Mouse (Mus musculus): ENCODE data around the gene Fam163a. TPM values are rescaled to one million over a fixed set of nuclear protein-coding genes. Genes with fewer than 3 reads are reported as not detected.

The Fam163a gene
- total and polyA plus RNA-seq, 3 experiments: 0.11 TPM; not detected in 2

DNA sequence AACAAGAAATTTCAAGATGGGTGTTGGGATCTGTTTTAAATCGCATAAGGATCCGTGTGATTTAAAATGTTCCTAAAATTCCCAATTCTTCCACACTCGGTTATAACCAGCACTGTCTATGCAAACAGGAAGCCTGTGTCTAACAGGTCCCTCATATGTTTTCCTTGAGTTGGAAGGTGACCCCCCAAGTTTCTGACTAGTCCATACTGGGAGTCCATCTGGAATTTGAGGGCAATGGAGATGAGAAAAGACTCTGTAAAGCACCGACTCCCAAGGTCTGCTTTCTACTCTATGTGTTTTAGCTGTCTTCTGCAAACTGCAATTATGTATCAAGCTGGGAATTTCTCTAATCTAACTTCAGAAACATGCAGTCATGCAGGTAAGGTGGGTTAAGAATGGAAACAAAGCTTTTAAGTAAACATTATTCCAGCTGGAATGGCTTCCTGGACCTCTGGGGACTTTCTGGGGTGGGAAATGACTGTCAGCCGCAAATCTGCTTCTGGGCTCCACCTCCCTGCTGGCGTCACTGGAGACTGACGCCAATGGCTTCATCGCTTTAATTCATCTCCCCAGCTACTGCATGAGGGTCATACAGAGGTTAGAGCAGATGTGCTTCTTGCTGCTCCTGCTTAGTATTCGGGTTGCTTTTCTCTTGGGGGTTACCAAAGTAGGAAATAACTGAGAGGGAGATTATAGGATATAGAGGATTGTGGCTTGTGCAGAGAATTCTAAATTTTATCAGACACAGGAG, 25.7 kb upstream of the Fam163a start:
- H3K4me1 ChIP-seq (ENCODE audit: insufficient read depth, low read depth, low read length): peaks cover 21% of the 10 kb centered on the region
- H3K9me3 ChIP-seq (replicated peaks): no peaks in the 10 kb centered on the region
- ATAC-seq (ENCODE audit: extremely low read depth, insufficient number of reproducible peaks, low FRiP score, poor library complexity, severe bottlenecking): no peak

DNA sequence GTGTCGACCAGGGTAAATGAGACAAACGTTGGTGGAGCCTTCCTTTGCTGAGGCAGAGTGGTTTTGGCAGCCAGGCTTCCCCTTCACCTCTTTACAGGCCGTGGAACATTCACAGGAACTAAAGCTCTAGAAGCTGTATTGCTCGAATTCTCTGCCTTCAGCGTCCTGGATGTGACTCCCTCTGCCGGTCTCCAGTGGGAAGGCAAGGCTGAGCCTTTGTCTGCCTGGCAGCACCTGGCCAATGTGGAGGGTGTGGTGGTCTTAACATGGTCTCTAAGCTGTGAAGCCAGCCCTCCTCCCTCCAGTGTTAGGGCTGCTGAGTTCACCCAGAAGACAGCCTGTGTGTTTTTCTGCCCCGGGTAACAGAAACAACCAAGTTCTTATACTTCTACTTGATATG, 24.6 kb upstream of the Fam163a start:
- Histone ChIP-seq H3K4me1 (ENCODE audit: insufficient read depth, low read depth, low read length) (peaks cover 22% of the 10 kb centered on the region), H3K4me3 (ENCODE audit: low read depth, low read length) (no peak overlapping the region), H3K27me3 (ENCODE audit: insufficient read depth, low read length) (peaks cover 4% of the 10 kb centered on the region; the same call in 1 of the 2 replicates), H3K9me3 (replicated peaks) (no peaks in the 10 kb centered on the region), H3K36me3 (replicated peaks) (no peaks in the 10 kb centered on the region)
- DNase-seq (ENCODE audit: low spot score) (no peak), ATAC-seq (ENCODE audit: extremely low read depth, insufficient number of reproducible peaks, low FRiP score, poor library complexity, severe bottlenecking) (peak; percentile 35; the same call in 1 of the 2 replicates)
- no peak for TF ChIP-seq TAL1 (conservative IDR thresholded peaks at IDR 0.05; ENCODE audit: low read depth, low read length)
- peak; percentile 53 for TF ChIP-seq CTCF (IDR thresholded peaks at IDR 0.05; ENCODE audit: low read depth, low read length)

More for the DNA sequence above, 25.7 kb upstream of the Fam163a start:
- Histone ChIP-seq H3K36me3 (replicated peaks) (no peaks in the 10 kb centered on the region), H3K4me3 (ENCODE audit: low read depth, low read length) (no peak overlapping the region), H3K27me3 (ENCODE audit: insufficient read depth, low read length) (peaks cover 4% of the 10 kb centered on the region; the same call in 1 of the 2 replicates)
- no peak for DNase-seq (ENCODE audit: low spot score)
- no peak for TF ChIP-seq GATA2 (IDR thresholded peaks at IDR 0.05; ENCODE audit: borderline replicate concordance, low read depth, low read length)
- no peak for TF ChIP-seq TAL1 (conservative IDR thresholded peaks at IDR 0.05; ENCODE audit: low read depth, low read length)
- no peak for TF ChIP-seq CTCF (IDR thresholded peaks at IDR 0.05; ENCODE audit: low read depth, low read length)
- TF ChIP-seq GATA1 (IDR thresholded peaks at IDR 0.05; ENCODE audit: borderline replicate concordance, low read length): no peak
- no peak for TF ChIP-seq POLR2AphosphoS5 (IDR thresholded peaks at IDR 0.05; ENCODE audit: insufficient replicate concordance, low read depth, low read length)

- H3K4me1 ChIP-seq (ENCODE audit: insufficient read depth, low read depth, low read length): peaks cover 26% of the 10 kb centered on the region
- H3K27me3 ChIP-seq (ENCODE audit: insufficient read depth, low read length): peaks cover 4% of the 10 kb centered on the region; the same call in 1 of the 2 replicates
- no peak for DNase-seq (ENCODE audit: low spot score)
- ATAC-seq (ENCODE audit: extremely low read depth, insufficient number of reproducible peaks, low FRiP score, poor library complexity, severe bottlenecking): no peak
- no peaks in the 10 kb centered on the region for H3K36me3 ChIP-seq (replicated peaks)
- H3K9me3 ChIP-seq (replicated peaks): no peaks in the 10 kb centered on the region
- no peak for TF ChIP-seq TAL1 (conservative IDR thresholded peaks at IDR 0.05; ENCODE audit: low read depth, low read length)
- TF ChIP-seq POLR2AphosphoS5 (IDR thresholded peaks at IDR 0.05; ENCODE audit: insufficient replicate concordance, low read depth, low read length): no peak
- no peak for TF ChIP-seq GATA2 (IDR thresholded peaks at IDR 0.05; ENCODE audit: borderline replicate concordance, low read depth, low read length)
- no peak overlapping the region for H3K4me3 ChIP-seq (ENCODE audit: low read depth, low read length)
Measured at GRCm38 (mm10) chr1:156228728-156229127, 23.9 kb upstream of the Fam163a start.

DNA sequence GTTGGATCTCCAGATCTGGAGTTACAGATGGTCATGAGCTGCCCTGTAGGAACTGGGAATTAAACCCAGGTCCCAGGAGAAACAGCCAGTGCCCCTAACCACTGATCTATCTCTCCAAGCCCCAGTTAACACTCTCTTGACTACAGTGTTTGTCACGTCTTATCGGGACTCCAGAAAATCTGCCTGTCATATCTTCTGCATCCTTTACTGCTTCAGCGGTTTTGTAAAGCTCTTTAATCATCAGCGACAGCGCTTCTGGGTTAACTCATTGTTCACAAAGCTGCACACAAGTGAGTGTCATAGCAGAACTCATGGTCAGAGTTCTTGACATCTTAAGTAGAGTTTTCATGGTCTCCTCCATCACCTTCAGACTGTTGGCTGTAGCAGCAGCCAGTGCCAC, 22.1 kb upstream of the Fam163a start:
- H3K36me3 ChIP-seq (replicated peaks): no peaks in the 10 kb centered on the region
- TF ChIP-seq TAL1 (conservative IDR thresholded peaks at IDR 0.05; ENCODE audit: low read depth, low read length) (peak; percentile 33), GATA2 (IDR thresholded peaks at IDR 0.05; ENCODE audit: borderline replicate concordance, low read depth, low read length) (no peak), POLR2AphosphoS5 (IDR thresholded peaks at IDR 0.05; ENCODE audit: insufficient replicate concordance, low read depth, low read length) (no peak), GATA1 (IDR thresholded peaks at IDR 0.05; ENCODE audit: borderline replicate concordance, low read length) (no peak), CTCF (IDR thresholded peaks at IDR 0.05; ENCODE audit: low read depth, low read length) (no peak)
- peaks cover 44% of the 10 kb centered on the region for H3K4me1 ChIP-seq (ENCODE audit: insufficient read depth, low read depth, low read length)
- DNase-seq (ENCODE audit: low spot score): no peak
- ATAC-seq (ENCODE audit: extremely low read depth, insufficient number of reproducible peaks, low FRiP score, poor library complexity, severe bottlenecking): peak; percentile 42
- no peaks in the 10 kb centered on the region for H3K9me3 ChIP-seq (replicated peaks)
- no peak overlapping the region for H3K4me3 ChIP-seq (ENCODE audit: low read depth, low read length)
- H3K27me3 ChIP-seq (ENCODE audit: insufficient read depth, low read length): peaks cover 4% of the 10 kb centered on the region; the same call in 1 of the 2 replicates

GRCm38 (mm10) chr1:156222205-156223000, 17.6 kb upstream of the Fam163a start:
- Histone ChIP-seq H3K4me3 (ENCODE audit: low read depth, low read length) (no peak overlapping the region), H3K36me3 (replicated peaks) (no peaks in the 10 kb centered on the region), H3K27me3 (ENCODE audit: insufficient read depth, low read length) (no peaks in the 10 kb centered on the region; the same call in 1 of the 2 replicates), H3K9me3 (replicated peaks) (no peaks in the 10 kb centered on the region), H3K4me1 (ENCODE audit: insufficient read depth, low read depth, low read length) (peaks cover 54% of the 10 kb centered on the region)
- ATAC-seq (ENCODE audit: extremely low read depth, insufficient number of reproducible peaks, low FRiP score, poor library complexity, severe bottlenecking) (peak; percentile 64; the same call in 1 of the 2 replicates), DNase-seq (ENCODE audit: low spot score) (no peak)
- no peak for TF ChIP-seq GATA2 (IDR thresholded peaks at IDR 0.05; ENCODE audit: borderline replicate concordance, low read depth, low read length)
- peak; percentile 53; the same call in 1 of the 2 replicates for TF ChIP-seq TAL1 (conservative IDR thresholded peaks at IDR 0.05; ENCODE audit: low read depth, low read length)

DNA sequence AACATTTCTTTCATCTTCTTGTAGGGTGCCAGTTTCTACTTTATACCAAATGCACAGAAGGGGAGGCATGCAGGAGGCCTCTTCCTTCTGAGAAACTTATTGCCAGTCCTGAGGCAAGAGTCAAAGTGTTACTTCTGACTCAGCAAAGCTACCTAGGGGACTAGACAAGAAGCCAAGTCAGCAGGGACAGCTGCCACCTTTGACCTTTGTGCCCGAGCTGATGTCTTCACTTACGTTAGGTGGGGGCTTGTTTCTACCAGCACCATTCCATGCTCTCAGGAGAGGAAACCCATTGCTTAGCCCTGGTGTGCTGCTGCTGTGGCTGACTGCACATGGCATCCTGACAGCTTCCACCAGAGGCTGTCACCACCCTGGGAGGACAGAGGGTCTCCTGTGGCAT, 16.5 kb upstream of the Fam163a start:
- Histone ChIP-seq H3K27me3 (ENCODE audit: insufficient read depth, low read length) (no peaks in the 10 kb centered on the region; the same call in 1 of the 2 replicates), H3K4me1 (ENCODE audit: insufficient read depth, low read depth, low read length) (peaks cover 54% of the 10 kb centered on the region), H3K4me3 (ENCODE audit: low read depth, low read length) (no peak overlapping the region), H3K36me3 (replicated peaks) (no peaks in the 10 kb centered on the region), H3K9me3 (replicated peaks) (no peaks in the 10 kb centered on the region)
- no peak for ATAC-seq (ENCODE audit: extremely low read depth, insufficient number of reproducible peaks, low FRiP score, poor library complexity, severe bottlenecking)
- TF ChIP-seq CTCF (IDR thresholded peaks at IDR 0.05; ENCODE audit: low read depth, low read length) (no peak), POLR2AphosphoS5 (IDR thresholded peaks at IDR 0.05; ENCODE audit: insufficient replicate concordance, low read depth, low read length) (no peak), GATA2 (IDR thresholded peaks at IDR 0.05; ENCODE audit: borderline replicate concordance, low read depth, low read length) (no peak)
- no peak for DNase-seq (ENCODE audit: low spot score)
